Mouse (Mus musculus) intestine, embryonic 14.5 days (tissue): ENCODE data around the gene Fhit. TPM values are rescaled to one million over a fixed set of nuclear protein-coding genes. Genes with fewer than 3 reads are reported as not detected.

Experiments used
- ATAC-seq: fragments of 200-750 bp; cut with Nextera tagmentation; replicated peaks from 2 replicates; pipeline ENCODE4 v1.8.0; 2017; ENCODE audit warnings: low read depth, moderate number of reproducible peaks, moderate TSS enrichment, moderate library complexity; ENCODE audit not compliant: low FRiP score, low TSS enrichment
- DNase-seq: peaks from one replicate; pipeline ENCODE4 v3.0.0-alpha.2; 2018; ENCODE audit warnings: low spot score
- H3K27ac ChIP-seq: fragments of 300-500 bp; sonication (generic); 2 replicates; pipeline ENCODE4 v1.5.1; 2014; ENCODE audit warnings: low read depth, mild to moderate bottlenecking, control low read depth
- H3K27me3 ChIP-seq: fragments of 300-500 bp; sonication (generic); replicated peaks from 2 replicates; pipeline ENCODE4 v1.6.1; 2014; ENCODE audit warnings: low read length, control low read depth; ENCODE audit not compliant: control insufficient read depth, insufficient read depth
- H3K36me3 ChIP-seq: fragments of 300-500 bp; sonication (generic); 2 replicates; pipeline ENCODE4 v1.6.1; 2014; ENCODE audit warnings: low read length, control low read depth; ENCODE audit not compliant: control insufficient read depth, insufficient read depth
- H3K4me1 ChIP-seq: fragments of 300-500 bp; sonication (generic); replicated peaks from 2 replicates; pipeline ENCODE4 v1.6.1; 2014; ENCODE audit warnings: low read length, control low read depth, mixed read lengths; ENCODE audit not compliant: control insufficient read depth, insufficient read depth
- H3K4me2 ChIP-seq: fragments of 300-500 bp; sonication (generic); 2 replicates; pipeline ENCODE4 v1.6.1; 2014; ENCODE audit warnings: low read length
- H3K4me3 ChIP-seq: fragments of 300-500 bp; sonication (generic); 2 replicates; pipeline ENCODE4 v1.5.1; 2014; ENCODE audit warnings: low read depth, low read length, control low read depth, mixed read lengths
- H3K9ac ChIP-seq: fragments of 300-500 bp; sonication (generic); 2 replicates; pipeline ENCODE4 v1.6.1; 2014; ENCODE audit warnings: mild to moderate bottlenecking, low read length
- H3K9me3 ChIP-seq: fragments of 300-500 bp; sonication (generic); 2 replicates; pipeline ENCODE4 v1.6.1; 2016; ENCODE audit warnings: low read length, control low read depth; ENCODE audit not compliant: control insufficient read depth
- WGBS: fragments of 180-500 bp; shearing (Covaris S2); extraction: QIAGEN DNeasy Blood & Tissue Kit; methylation state at CpG from one replicate; pipeline ENCODE4 v1.1.7; 2014; 5-methylcytosine and 5-hydroxymethylcytosine counted together
- polyA plus RNA-seq: library from polyadenylated mRNA; unstranded; fragments of >200 nt; fragmentation: Nextera tagmentation; extraction: Ambion mirVana; gene quantifications from 2 replicates; pipeline ENCODE4 v1.2.1, GENCODE M21; 2014

Fhit gene
- polyA plus RNA-seq, 1 experiment from 2014 or later = 15.6 TPM

GRCm38 (mm10) chr14:9556333-9556732 is 1605.5 kb downstream of the Fhit start:
- WGBS = 39% methylated on average over 5 of the region's 5 CpGs
- no peaks in the 10 kb centered on the region for H3K9me3 ChIP-seq
- H3K36me3 ChIP-seq = no peaks in the 10 kb centered on the region
- H3K27ac ChIP-seq = no peak overlapping the region
- no peaks in the 10 kb centered on the region for H3K27me3 ChIP-seq
- no peaks in the 10 kb centered on the region for H3K4me1 ChIP-seq
- no peak overlapping the region for H3K9ac ChIP-seq
- DNase-seq = no peak
- no peak overlapping the region for H3K4me3 ChIP-seq
- no peak overlapping the region for H3K4me2 ChIP-seq
- ATAC-seq = no peak

- no peak for ATAC-seq
- Histone ChIP-seq H3K27me3 (no peaks in the 10 kb centered on the region), H3K36me3 (no peaks in the 10 kb centered on the region), H3K4me3 (no peak overlapping the region), H3K9ac (no peak overlapping the region), H3K27ac (no peak overlapping the region), H3K4me2 (no peak overlapping the region), H3K4me1 (no peaks in the 10 kb centered on the region), H3K9me3 (no peaks in the 10 kb centered on the region)
- 52% methylated on average over 6 of the region's 6 CpGs for WGBS
- no peak for DNase-seq
These were observed 1606.0 kb downstream of the Fhit start for GRCm38 (mm10) chr14:9555807-9556206.

GRCm38 (mm10) chr14:9552149-9552548 is 1609.7 kb downstream of the Fhit start:
- Histone ChIP-seq H3K9me3 (no peaks in the 10 kb centered on the region), H3K4me3 (no peak overlapping the region), H3K9ac (no peak overlapping the region), H3K27me3 (no peaks in the 10 kb centered on the region), H3K4me1 (no peaks in the 10 kb centered on the region), H3K27ac (no peak overlapping the region), H3K36me3 (no peaks in the 10 kb centered on the region), H3K4me2 (no peak overlapping the region)
- DNase-seq = no peak
- ATAC-seq = no peak

GRCm38 (mm10) chr14:9547952-9548351 is 1613.9 kb downstream of the Fhit start:
- ATAC-seq (no peak), DNase-seq (no peak)
- Histone ChIP-seq H3K4me2 (no peak overlapping the region), H3K27me3 (no peaks in the 10 kb centered on the region), H3K4me3 (no peak overlapping the region), H3K27ac (no peak overlapping the region), H3K4me1 (no peaks in the 10 kb centered on the region), H3K9me3 (no peaks in the 10 kb centered on the region), H3K9ac (no peak overlapping the region), H3K36me3 (no peaks in the 10 kb centered on the region)
- WGBS = 76% methylated on average over 1 of the region's 1 CpGs

GRCm38 (mm10) chr14:9544364-9544763 is 1617.5 kb downstream of the Fhit start:
- 60% methylated on average over 3 of the region's 3 CpGs for WGBS
- no peak overlapping the region for H3K4me2 ChIP-seq
- H3K27me3 ChIP-seq = no peaks in the 10 kb centered on the region
- ATAC-seq (no peak), DNase-seq (no peak)
- H3K4me3 ChIP-seq = no peak overlapping the region
- H3K9ac ChIP-seq = no peak overlapping the region
- no peaks in the 10 kb centered on the region for H3K4me1 ChIP-seq
- no peak overlapping the region for H3K27ac ChIP-seq
- H3K9me3 ChIP-seq = no peaks in the 10 kb centered on the region
- H3K36me3 ChIP-seq = no peaks in the 10 kb centered on the region

GRCm38 (mm10) chr14:9535491-9535890 is 1626.3 kb downstream of the Fhit start:
- Histone ChIP-seq H3K4me2 (no peak overlapping the region), H3K4me1 (no peaks in the 10 kb centered on the region), H3K36me3 (no peaks in the 10 kb centered on the region), H3K9me3 (no peaks in the 10 kb centered on the region), H3K4me3 (no peak overlapping the region), H3K27me3 (no peaks in the 10 kb centered on the region), H3K27ac (no peak overlapping the region), H3K9ac (no peak overlapping the region)
- no peak for DNase-seq
- ATAC-seq = no peak
- WGBS = 76% methylated on average over 6 of the region's 6 CpGs

GRCm38 (mm10) chr14:9529247-9529646 is 1632.6 kb downstream of the Fhit start:
- no peak overlapping the region for H3K4me3 ChIP-seq
- 89% methylated on average over 4 of the region's 4 CpGs for WGBS
- no peak overlapping the region for H3K4me2 ChIP-seq
- no peak overlapping the region for H3K9ac ChIP-seq
- ATAC-seq (no peak), DNase-seq (no peak)
- no peaks in the 10 kb centered on the region for H3K9me3 ChIP-seq
- H3K27ac ChIP-seq = no peak overlapping the region
- H3K36me3 ChIP-seq = no peaks in the 10 kb centered on the region
- H3K27me3 ChIP-seq = no peaks in the 10 kb centered on the region
- H3K4me1 ChIP-seq = no peaks in the 10 kb centered on the region

GRCm38 (mm10) chr14:9526136-9526535 is 1635.7 kb downstream of the Fhit start:
- WGBS = 90% methylated on average over 3 of the region's 3 CpGs

GRCm38 (mm10) chr14:9517651-9518050 is 1644.2 kb downstream of the Fhit start:
- Histone ChIP-seq H3K9me3 (no peaks in the 10 kb centered on the region), H3K4me1 (no peaks in the 10 kb centered on the region), H3K36me3 (no peaks in the 10 kb centered on the region), H3K9ac (no peak overlapping the region), H3K4me2 (no peak overlapping the region), H3K4me3 (no peak overlapping the region), H3K27me3 (no peaks in the 10 kb centered on the region), H3K27ac (no peak overlapping the region)
- DNase-seq = no peak
- no peak for ATAC-seq
- 67% methylated on average over 2 of the region's 2 CpGs for WGBS

More at GRCm38 (mm10) chr14:9526136-9526535, 1635.7 kb downstream of the Fhit start:
- H3K9me3 ChIP-seq = no peaks in the 10 kb centered on the region
- no peak overlapping the region for H3K4me3 ChIP-seq
- H3K27me3 ChIP-seq = no peaks in the 10 kb centered on the region
- no peak overlapping the region for H3K9ac ChIP-seq
- H3K4me2 ChIP-seq = no peak overlapping the region
- DNase-seq (no peak), ATAC-seq (no peak)
- no peak overlapping the region for H3K27ac ChIP-seq
- H3K4me1 ChIP-seq = no peaks in the 10 kb centered on the region
- H3K36me3 ChIP-seq = no peaks in the 10 kb centered on the region
